Mouse (Mus musculus) testis, postnatal 14 days (tissue): ENCODE measurements at regions not wholly inside any gene's neighbourhood (a gene's known extent, or its start where the extent isn't known, plus 50 kb on each side); places are given as distances from the start of the nearest gene placed in this dataset.

ENCODE experiments used
- DNase-seq: peaks from one replicate; pipeline ENCODE4 v3.0.0; 2021; ENCODE audit warnings: low spot score

- DNase-seq: no peak
Observed at GRCm38 (mm10) chr8:91949110-91949509, 147.2 kb upstream of the Irx3 start.

DNA sequence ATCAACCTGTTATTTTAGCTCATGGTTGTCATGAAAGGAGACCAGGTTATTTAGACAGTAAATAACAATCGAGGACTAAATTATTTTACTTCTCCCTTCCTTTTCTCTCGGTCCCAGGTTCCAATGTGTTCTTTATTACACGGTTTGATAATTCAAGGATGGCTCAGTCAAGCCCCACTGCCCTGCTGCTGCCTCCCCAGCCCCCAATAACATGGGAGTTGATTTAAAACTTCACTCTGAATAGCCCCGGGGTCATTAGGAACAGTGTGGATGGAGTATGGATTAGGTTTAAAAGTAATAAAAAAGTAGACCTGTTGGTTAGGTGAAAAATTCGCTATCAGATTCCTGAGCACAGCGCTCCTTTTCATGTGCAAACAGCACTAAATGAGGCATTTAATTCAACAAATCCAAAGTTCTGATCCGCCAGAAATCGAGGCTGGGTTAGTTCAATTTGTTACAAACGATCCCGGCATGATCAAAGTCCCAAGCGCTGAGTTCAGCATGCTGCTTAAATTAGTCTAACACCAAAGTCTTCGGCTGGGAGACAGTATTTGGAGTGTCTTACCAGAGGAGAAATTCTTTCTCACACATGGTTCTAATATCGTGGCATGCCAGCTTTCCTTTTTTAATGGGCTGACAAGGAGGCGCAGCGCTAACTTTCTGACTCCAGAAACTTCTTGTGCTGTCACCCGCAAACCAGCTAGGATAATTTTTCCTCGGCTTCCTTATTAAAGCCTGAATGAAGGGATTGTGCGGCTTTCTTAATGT is 146.5 kb upstream of the Irx3 start:
- no peak for DNase-seq

- DNase-seq: no peak
Observed at GRCm38 (mm10) chr8:91941005-91941404, 139.1 kb upstream of the Irx3 start.

DNA sequence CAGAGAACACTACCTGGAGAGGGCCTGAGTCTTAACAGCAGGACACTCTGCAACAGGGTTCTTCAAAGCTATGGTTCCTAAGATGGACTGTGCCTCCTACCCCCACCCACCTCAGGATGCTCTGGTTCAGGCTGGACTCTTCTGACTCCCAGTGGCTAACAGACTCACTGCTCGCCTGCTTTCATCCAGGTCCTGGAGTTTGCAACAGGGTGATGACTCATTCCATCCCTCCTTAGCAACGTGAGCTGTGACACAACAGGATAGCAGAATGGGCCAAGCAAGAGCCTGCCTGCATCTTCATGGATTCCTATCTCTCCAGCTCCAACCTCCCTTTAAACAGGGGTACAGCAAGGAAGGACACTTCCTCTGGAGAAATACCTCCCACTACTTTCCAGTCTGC is 135.4 kb upstream of the Irx3 start:
- DNase-seq: no peak

- DNase-seq: no peak
Observed at GRCm38 (mm10) chr8:91930520-91930919, 128.7 kb upstream of the Irx3 start.

GRCm38 (mm10) chr8:91925968-91926524 is 124.2 kb upstream of the Irx3 start:
- DNase-seq: no peak

- no peak for DNase-seq
Observed at GRCm38 (mm10) chr8:91924152-91924551, 122.3 kb upstream of the Irx3 start.

- no peak for DNase-seq
Observed at GRCm38 (mm10) chr8:91922211-91922874, 120.5 kb upstream of the Irx3 start.

- DNase-seq: no peak
Observed at GRCm38 (mm10) chr8:91917834-91918233, 116.0 kb upstream of the Irx3 start.

- no peak for DNase-seq
Observed at GRCm38 (mm10) chr8:91913971-91914370, 112.1 kb upstream of the Irx3 start.

DNA sequence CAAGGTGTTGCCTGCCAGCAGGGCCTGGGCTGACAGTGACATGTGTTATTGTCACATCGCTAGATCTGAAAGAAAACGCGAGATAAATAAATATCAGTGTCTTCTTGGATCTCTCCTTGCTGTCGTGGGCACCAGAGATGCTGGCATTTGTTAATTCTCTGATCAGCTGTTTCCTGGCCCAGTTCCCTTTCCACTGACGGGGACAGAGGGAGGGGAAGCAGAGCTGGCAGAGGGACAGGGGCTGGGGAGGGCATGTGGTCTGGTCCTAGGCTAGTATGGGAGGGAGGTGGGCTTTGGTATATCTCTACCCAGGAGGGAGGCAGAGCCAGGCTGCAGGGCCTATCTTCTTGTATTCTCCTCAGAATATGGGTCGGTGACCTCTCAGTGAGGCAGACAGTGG is 111.3 kb upstream of the Irx3 start:
- no peak for DNase-seq

- DNase-seq: no peak
Observed at GRCm38 (mm10) chr8:91909637-91910383, 107.9 kb upstream of the Irx3 start.

- DNase-seq: no peak
Observed at GRCm38 (mm10) chr8:91908731-91909353, 107.0 kb upstream of the Irx3 start.

DNA sequence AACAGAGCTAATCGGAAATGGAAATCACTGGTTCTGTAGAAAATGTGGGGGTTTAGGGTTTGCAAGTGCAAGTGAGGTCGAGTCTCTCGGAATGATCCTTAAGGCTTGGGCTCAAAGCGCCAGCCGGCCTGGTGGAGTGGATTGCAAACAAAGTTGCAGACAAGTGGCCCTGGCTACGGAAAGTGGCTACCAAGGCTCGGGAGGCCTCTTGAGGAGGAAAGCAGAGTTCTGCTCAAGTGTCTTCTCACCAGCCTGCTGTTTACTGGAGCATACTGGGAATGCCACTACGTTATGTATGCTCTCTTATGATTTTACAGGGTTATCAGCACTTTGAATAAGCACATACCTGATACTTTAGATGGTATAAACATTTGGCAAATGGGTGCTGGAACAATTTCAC is 105.3 kb upstream of the Irx3 start:
- DNase-seq: no peak

DNA sequence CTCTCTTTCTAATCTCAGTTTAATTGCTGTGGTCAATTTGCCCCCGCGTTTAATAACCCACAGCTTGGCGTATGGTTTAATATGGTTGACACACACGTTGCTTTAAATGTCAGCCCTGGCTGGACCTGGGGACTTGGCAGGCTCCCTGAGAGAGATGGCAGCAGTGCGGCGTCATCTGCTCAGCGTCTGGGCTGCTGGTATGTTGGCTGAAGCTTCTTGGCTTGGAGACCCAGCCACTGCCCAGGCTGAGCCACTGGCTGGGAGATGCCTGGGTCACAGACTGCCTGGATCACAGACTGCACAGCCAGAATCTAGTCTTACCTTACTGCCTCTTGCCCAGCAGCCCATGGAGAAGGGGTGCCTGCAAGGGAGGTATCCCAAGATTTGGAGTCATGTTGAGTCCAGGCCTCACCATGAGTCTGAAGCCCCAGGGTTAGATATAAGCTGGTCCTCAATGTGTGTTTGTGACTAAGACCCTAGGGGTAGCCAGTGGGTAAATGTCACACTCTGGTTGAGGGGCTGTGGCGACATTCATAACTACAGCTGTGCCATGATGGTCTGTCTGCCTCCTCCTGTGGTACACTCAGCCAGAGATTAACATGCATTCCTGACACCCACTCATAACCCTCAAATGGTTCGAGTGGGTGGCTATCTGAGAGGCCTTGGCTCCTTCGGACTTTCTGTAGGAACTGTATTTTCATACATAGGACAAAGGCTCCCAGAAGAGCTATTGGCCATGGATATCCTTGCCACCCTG is 99.8 kb upstream of the Irx3 start:
- no peak for DNase-seq

DNA sequence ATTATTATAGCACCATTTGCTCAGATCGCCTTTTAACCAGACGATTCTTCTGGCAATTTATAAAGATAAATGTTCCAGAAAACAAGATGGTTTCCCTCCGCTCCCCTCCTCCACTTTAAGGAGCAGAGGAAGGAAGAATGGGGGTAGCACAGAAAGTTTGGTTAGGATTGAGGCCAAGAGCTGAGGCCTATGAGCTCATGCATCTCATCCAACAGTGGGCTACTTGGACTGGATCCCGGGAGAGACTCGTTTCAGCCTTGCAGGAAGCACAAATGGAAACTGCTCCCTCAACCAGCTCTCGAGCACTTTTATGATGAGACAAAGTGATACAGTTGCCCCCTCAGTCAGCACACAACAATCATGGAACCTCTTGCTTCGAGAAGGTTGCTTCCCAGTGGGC is 97.9 kb upstream of the Irx3 start:
- no peak for DNase-seq

DNA sequence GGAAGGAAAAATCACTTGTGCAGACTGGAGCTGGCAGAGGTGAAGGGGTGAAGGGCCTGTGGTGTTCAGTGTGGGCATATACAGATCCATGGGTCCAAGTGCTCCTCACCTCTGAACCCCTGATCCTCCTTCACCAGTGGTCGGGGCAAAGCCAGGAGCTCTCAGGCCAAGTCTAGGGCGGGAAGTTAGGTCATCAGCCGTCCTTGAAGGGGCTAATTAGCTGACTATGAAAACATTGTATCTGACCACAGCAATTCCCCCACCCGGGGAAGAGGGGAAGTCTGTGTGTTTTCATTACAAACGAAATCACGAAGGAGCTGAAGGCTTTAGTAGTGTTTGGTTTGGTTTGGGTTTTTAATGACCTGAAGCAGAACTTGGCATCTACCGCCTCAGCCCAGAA is 95.5 kb upstream of the Irx3 start:
- no peak for DNase-seq

DNA sequence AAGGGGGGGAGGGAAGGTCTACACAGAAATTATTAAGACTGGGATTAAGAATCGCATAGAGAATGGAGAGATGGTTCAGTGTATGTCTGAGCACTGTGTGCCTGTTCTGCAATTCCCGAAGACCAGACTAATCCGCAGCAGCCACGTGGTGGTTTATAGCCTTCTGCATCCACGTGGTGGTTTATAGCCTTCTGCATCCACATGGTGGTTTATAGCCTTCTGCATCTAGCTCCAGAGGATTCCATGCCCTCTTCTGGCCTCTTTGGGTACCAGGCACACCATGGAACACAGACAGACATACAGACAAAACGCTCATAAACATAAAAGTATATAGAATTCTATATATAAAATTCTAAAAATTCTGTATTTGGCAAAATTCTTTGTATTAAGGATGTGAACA is 94.1 kb upstream of the Irx3 start:
- DNase-seq: no peak

- no peak for DNase-seq
Observed at GRCm38 (mm10) chr8:91884862-91885261, 83.0 kb upstream of the Irx3 start.

- no peak for DNase-seq
Observed at GRCm38 (mm10) chr8:91884325-91884724, 82.5 kb upstream of the Irx3 start.

DNA sequence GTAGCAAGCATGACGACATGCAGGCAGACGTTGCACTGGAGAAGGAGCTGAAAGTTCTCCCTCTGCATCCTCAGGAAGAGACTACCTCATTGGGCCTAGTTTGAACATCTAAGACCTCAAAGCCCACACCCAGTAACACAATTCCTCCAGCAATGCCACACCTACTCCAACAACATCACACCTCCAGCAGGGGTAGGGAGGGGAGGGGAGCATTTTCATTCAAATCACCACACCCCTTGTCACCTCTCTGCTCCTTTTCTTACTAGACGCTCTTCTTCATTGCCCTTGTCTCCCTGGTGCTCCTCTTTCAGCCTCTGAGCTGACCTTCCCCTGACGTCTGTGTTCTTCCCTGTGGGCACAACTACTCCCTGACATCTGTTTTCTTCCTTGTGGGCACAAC is 81.1 kb upstream of the Irx3 start:
- DNase-seq: no peak

GRCm38 (mm10) chr8:91878886-91879285 is 77.0 kb upstream of the Irx3 start:
- no peak for DNase-seq
